Mouse (Mus musculus) brain, embryonic 14.5 days (tissue): ENCODE data around the gene Plcb1.

ENCODE experiments used
- CTCF ChIP-seq: fragments of 200-500 bp; IDR thresholded peaks from 2 replicates; pipeline ENCODE4 v1.5.1; 2012; ENCODE audit warnings: inconsistent platforms, mild to moderate bottlenecking, moderate library complexity, borderline replicate concordance; ENCODE audit not compliant: insufficient read depth, insufficient read length; ENCODE audit errors: extremely low read depth
- POLR2A ChIP-seq: fragments of 200-500 bp; IDR thresholded peaks from 2 replicates; pipeline ENCODE4 v1.6.1; 2012; ENCODE audit warnings: mild to moderate bottlenecking, inconsistent platforms, borderline replicate concordance; ENCODE audit not compliant: poor library complexity, insufficient read depth, insufficient read length, severe bottlenecking; ENCODE audit errors: extremely low read depth

- no peak for TF ChIP-seq POLR2A
- TF ChIP-seq CTCF: no peak
Observed at GRCm38 (mm10) chr2:135101292-135101691, 315.4 kb downstream of the Plcb1 start.
